Mouse (Mus musculus) C2C12 (cell line): ENCODE results near the gene Tomt.

Experiments
- CEBPB ChIP-seq: IDR thresholded peaks from one replicate; pipeline ENCODE4 v1.6.1; 2011; ENCODE audit warnings: low read depth, mild to moderate bottlenecking, control low read depth, moderate library complexity
- CTCF ChIP-seq: IDR thresholded peaks from one replicate; pipeline ENCODE4 v1.5.1; 2011; ENCODE audit not compliant: control insufficient read depth, insufficient read depth, insufficient read length
- FOSL1 ChIP-seq: IDR thresholded peaks from one replicate; pipeline ENCODE4 v1.8.0; 2011; ENCODE audit warnings: mild to moderate bottlenecking, low read length; ENCODE audit not compliant: poor library complexity, insufficient read depth, severe bottlenecking
- MAX ChIP-seq: IDR thresholded peaks from one replicate; pipeline ENCODE4 v1.6.1; 2011; ENCODE audit warnings: mild to moderate bottlenecking, control low read depth
- MYOG ChIP-seq: IDR thresholded peaks from one replicate; pipeline ENCODE4 v1.6.1; 2011; ENCODE audit not compliant: control insufficient read depth, insufficient read length; ENCODE audit errors: extremely low read depth

GRCm38 (mm10) chr7:101875978-101876377 lies 30.2 kb downstream of the Tomt start:
- TF ChIP-seq CTCF (no peak), FOSL1 (no peak), MYOG (no peak), CEBPB (no peak), MAX (no peak)
